Mouse (Mus musculus) limb, embryonic 14.5 days (tissue): Measurements from ENCODE around the gene E2f1. TPM values are rescaled to one million over a fixed set of nuclear protein-coding genes. Genes with fewer than 3 reads are reported as not detected.

Source experiments
- ATAC-seq: fragments of 200-750 bp; cut with Nextera tagmentation; 2 replicates; pipeline ENCODE4 v1.8.0; 2017; ENCODE audit warnings: low read depth, moderate number of reproducible peaks, moderate TSS enrichment; ENCODE audit not compliant: low FRiP score
- DNase-seq: peaks from one replicate; pipeline ENCODE4 v3.0.0-alpha.2; 2015; ENCODE audit warnings: low spot score
- H3K27ac ChIP-seq: fragments of 300-500 bp; sonication (generic); replicated peaks from 2 replicates; pipeline ENCODE4 v1.5.1; 2014; ENCODE audit warnings: low read depth, mild to moderate bottlenecking, low read length, moderate library complexity, mixed read lengths
- H3K27me3 ChIP-seq: fragments of 300-500 bp; sonication (generic); 2 replicates; pipeline ENCODE4 v1.6.1; 2014; ENCODE audit warnings: low read length, mixed read lengths; ENCODE audit not compliant: control insufficient read depth, insufficient read depth
- H3K36me3 ChIP-seq: fragments of 300-500 bp; sonication (generic); 2 replicates; pipeline ENCODE4 v1.6.1; 2014; ENCODE audit warnings: mild to moderate bottlenecking, low read length, moderate library complexity, mixed read lengths; ENCODE audit not compliant: control insufficient read depth, insufficient read depth
- H3K4me1 ChIP-seq: fragments of 300-500 bp; sonication (generic); 2 replicates; pipeline ENCODE4 v1.6.1; 2014; ENCODE audit warnings: antibody characterized with exemption, low read length, mixed read lengths; ENCODE audit not compliant: control insufficient read depth, insufficient read depth
- H3K4me2 ChIP-seq: fragments of 300-500 bp; sonication (generic); replicated peaks from 2 replicates; pipeline ENCODE4 v1.6.1; 2014; ENCODE audit warnings: low read depth, mild to moderate bottlenecking, low read length, moderate library complexity; ENCODE audit not compliant: severe bottlenecking
- H3K4me3 ChIP-seq: fragments of 300-500 bp; sonication (generic); replicated peaks from 2 replicates; pipeline ENCODE4 v1.5.1; 2014; ENCODE audit warnings: low read length
- H3K9ac ChIP-seq: fragments of 300-500 bp; sonication (generic); 2 replicates; pipeline ENCODE4 v1.6.1; 2014; ENCODE audit warnings: mild to moderate bottlenecking, low read depth, low read length, moderate library complexity; ENCODE audit not compliant: severe bottlenecking
- H3K9me3 ChIP-seq: fragments of 300-500 bp; sonication (generic); 2 replicates; pipeline ENCODE4 v1.6.1; 2016; ENCODE audit warnings: low read length; ENCODE audit not compliant: control insufficient read depth
- POLR2A ChIP-seq: fragments of 200-500 bp; IDR thresholded peaks from 2 replicates; pipeline ENCODE4 v1.8.0; 2012; ENCODE audit warnings: inconsistent platforms, mild to moderate bottlenecking, moderate library complexity, borderline replicate concordance; ENCODE audit not compliant: insufficient read depth, insufficient read length; ENCODE audit errors: extremely low read depth
- WGBS: fragments of 180-500 bp; shearing (Covaris S2); extraction: QIAGEN DNeasy Blood & Tissue Kit; methylation state at CpG from one replicate; pipeline ENCODE4 v1.1.7; 2014; 5-methylcytosine and 5-hydroxymethylcytosine counted together
- polyA plus RNA-seq, 2 experiments: library from polyadenylated mRNA; depleted of rRNA in 1 of 2; stranded (reverse) in 1 of 2; unstranded in 1 of 2; fragments of >200 nt; fragmentation: Nextera tagmentation in 1 of 2; extraction: Ambion mirVana in 1 of 2; gene quantifications; 2 replicates each; pipeline versions ENCODE4 v1.2.1 to v1.2.3; 2012 to 2014

E2f1 gene
- polyA plus RNA-seq, 2 experiments, result 9.4 to 38.3 TPM

DNA sequence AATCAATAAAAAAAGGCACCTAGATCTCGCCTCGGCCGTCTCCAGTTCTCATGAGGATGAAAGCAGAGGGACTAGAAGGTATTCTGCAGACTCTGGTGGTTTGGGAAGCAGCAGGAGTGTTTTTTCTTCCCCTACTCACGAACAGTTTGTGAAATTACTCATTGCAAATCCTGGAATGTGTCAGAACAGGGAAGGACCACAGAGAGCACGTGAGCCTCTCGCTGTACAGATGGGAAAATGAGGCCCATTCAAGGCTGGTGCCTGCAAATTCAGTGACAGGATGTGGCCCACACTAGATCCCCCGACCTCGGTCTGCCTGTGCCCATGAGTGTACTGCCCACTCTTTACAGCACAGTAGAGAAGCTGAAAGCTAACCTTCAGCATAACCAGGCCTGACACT is 2.3 kb upstream of the E2f1 start:
- WGBS, result 60% methylated on average over 8 of the region's 8 CpGs
- peak overlapping the region; percentile 67 for H3K27ac ChIP-seq
- H3K9ac ChIP-seq, result no peak overlapping the region
- H3K4me3 ChIP-seq, result no peak overlapping the region
- H3K4me2 ChIP-seq, result no peak overlapping the region
- H3K4me1 ChIP-seq, result peaks cover 23% of the 10 kb centered on the region
- no peaks in the 10 kb centered on the region for H3K9me3 ChIP-seq
- TF ChIP-seq POLR2A, result no peak
- no peaks in the 10 kb centered on the region for H3K27me3 ChIP-seq
- no peak for ATAC-seq
- DNase-seq, result peak; percentile 28
- no peaks in the 10 kb centered on the region for H3K36me3 ChIP-seq

DNA sequence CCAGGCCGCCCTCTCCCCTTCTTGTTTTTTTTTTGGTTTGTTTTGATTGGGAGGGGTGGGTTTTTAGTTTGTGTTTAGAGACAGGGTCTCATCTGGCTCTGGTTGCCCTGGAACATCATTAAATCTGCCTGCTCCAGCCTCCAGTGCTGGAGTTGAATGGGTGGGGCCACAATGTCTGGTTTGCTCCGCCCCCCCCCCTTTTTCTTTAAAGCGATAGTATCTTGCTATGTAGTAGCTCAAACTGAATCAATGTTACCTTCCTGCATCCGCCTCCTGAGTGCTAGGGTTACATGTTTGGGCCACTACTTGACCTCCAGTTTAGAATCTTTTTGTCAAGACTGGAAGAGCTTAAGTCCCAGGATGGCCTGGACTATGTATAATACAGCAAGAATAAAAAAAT is 1.6 kb upstream of the E2f1 start:
- Histone ChIP-seq H3K9me3 (no peaks in the 10 kb centered on the region), H3K27me3 (no peaks in the 10 kb centered on the region), H3K4me3 (no peak overlapping the region), H3K36me3 (no peaks in the 10 kb centered on the region), H3K4me2 (no peak overlapping the region), H3K27ac (no peak overlapping the region), H3K4me1 (peaks cover 30% of the 10 kb centered on the region), H3K9ac (no peak overlapping the region)
- TF ChIP-seq POLR2A, result no peak
- ATAC-seq (no peak), DNase-seq (no peak)
- WGBS, result 78% methylated on average over 4 of the region's 4 CpGs

DNA sequence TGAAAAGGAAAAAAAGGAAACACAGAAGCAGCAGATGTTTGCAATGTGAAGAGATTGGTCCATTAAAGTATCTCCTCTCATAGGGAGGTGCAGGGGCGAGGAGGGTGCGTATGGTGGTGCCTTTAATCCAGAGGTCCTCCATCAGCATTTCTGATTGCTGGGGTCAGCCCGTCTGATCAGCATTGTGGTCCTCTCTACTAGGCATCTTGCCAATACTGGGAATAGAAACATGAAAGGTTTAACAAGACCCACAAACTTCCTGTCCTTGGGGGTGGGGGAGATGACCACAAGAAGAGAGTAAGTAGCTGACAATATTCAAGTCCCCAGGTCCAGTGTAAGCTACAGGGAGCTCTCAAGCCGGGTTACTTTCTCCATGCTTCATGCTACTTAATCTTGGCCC is 974 bp upstream of the E2f1 start:
- H3K27me3 ChIP-seq, result no peaks in the 10 kb centered on the region
- H3K4me2 ChIP-seq, result peak overlapping the region; percentile 56; the same call in 1 of the 2 replicates
- H3K9ac ChIP-seq, result no peak overlapping the region
- H3K27ac ChIP-seq, result no peak overlapping the region
- no peak for ATAC-seq
- TF ChIP-seq POLR2A, result no peak
- peaks cover 32% of the 10 kb centered on the region for H3K4me1 ChIP-seq
- no peaks in the 10 kb centered on the region for H3K36me3 ChIP-seq
- no peak for DNase-seq
- H3K4me3 ChIP-seq, result no peak overlapping the region
- H3K9me3 ChIP-seq, result no peaks in the 10 kb centered on the region
- WGBS, result 73% methylated on average over 4 of the region's 4 CpGs

DNA sequence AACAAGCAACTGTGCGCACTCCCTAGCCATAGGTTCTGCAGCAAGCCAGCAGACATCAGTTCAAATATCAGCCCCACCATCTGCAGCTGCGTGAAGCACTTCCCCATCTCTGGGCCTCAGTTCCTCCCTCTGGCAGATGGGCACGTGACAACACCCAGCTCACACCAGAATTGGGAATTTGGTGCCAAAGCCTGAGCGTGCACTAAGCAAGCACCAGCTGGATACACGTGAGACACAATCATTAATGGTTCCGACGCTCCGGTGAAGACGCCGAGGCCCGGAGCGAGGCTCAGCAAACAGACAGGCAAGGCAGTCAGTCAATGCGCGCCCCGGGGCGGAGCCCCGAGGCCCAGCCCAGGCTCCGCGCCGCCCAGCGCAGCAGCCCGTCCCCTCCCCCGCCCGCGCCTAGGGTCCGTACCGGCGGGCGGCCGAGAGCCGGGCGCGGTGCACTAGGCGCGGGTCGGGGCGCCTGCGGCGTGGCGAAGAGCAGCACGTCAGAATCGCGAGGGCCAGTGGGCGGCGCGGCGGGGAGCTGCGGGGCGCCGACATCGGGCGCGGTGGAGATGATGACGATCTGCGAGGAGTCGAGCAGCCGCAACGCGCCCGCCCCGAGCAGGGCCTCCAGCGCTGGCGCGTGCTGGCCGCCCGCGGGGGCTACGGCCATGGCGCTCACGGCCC is 482 bp downstream of the E2f1 start:
- Histone ChIP-seq H3K27me3 (no peaks in the 10 kb centered on the region), H3K9me3 (no peaks in the 10 kb centered on the region), H3K36me3 (0 out of 2 replicates have a peak, but pooled peaks cover 3% of the 10 kb centered on the region), H3K4me3 (peak overlapping the region; percentile 81), H3K27ac (peak overlapping the region; percentile 86), H3K9ac (peak overlapping the region; percentile 82), H3K4me1 (peaks cover 33% of the 10 kb centered on the region), H3K4me2 (peak overlapping the region; percentile 76)
- DNase-seq, result peak; percentile 70
- no peak for TF ChIP-seq POLR2A
- 2% methylated on average over 31 of the region's 70 CpGs for WGBS
- ATAC-seq, result peak; percentile 62

DNA sequence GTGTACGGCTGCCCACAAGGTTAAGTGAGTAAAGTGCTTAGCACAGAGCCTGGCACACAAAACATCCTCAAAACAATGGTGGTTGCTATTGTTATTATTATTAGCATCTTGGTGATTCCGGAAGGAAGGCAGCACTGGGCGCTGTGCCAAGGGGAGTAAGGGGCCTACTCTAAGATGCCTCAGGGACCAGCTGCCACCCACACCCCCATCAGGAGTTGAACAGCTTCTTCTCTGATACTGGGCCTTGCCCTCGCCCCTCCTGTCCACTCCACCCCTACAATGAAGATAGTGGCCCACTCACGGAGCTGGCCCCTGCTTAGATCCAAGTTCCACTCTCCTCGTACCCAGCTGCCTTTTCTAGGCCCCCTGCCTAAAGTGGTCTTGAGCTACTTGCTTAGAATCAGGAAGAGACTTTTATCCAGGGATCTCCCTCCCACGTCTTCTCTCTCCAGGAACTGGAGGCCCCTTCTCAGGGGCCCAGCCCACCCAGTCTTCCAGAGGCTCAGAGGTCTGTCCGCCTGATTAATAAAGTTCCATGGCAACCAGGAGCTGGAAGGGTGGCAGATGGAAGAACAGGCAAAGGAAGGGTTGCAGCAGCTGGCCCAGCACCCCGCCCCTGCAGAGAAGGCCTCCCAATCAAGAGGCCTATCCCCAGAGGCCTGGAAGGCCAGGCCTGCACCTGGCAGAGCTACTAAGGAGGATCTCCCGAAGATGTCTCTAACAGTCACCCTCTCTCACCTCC is 1.2 kb downstream of the E2f1 start:
- H3K4me1 ChIP-seq, result peaks cover 33% of the 10 kb centered on the region
- 18% methylated on average over 10 of the region's 10 CpGs for WGBS
- H3K27ac ChIP-seq, result peak overlapping the region; percentile 86
- peak overlapping the region; percentile 81 for H3K4me3 ChIP-seq
- H3K4me2 ChIP-seq, result peak overlapping the region; percentile 76
- no peak for ATAC-seq
- no peaks in the 10 kb centered on the region for H3K9me3 ChIP-seq
- DNase-seq, result peak; percentile 26
- H3K9ac ChIP-seq, result peak overlapping the region; percentile 82
- peaks cover 10% of the 10 kb centered on the region for H3K36me3 ChIP-seq
- no peak for TF ChIP-seq POLR2A
- no peaks in the 10 kb centered on the region for H3K27me3 ChIP-seq
